Mouse (Mus musculus) urinary bladder, postnatal 4 days (tissue): Measurements from ENCODE around the gene Tsc22d4.
A peak's percentile ranks its signal among the peaks of the same experiment; 100 is the strongest.
"Not testable (repeated sequence)": the region's sequence is repeated elsewhere in the genome, so short reads cannot be mapped to it uniquely, and the experiment has no call there.

Source experiments
- DNase-seq, 2 experiments: peaks; one replicate each; pipeline ENCODE4 v3.0.0; 2021 to 2022; ENCODE audit warnings: low spot score in 2 of 2

The Tsc22d4 gene

DNA sequence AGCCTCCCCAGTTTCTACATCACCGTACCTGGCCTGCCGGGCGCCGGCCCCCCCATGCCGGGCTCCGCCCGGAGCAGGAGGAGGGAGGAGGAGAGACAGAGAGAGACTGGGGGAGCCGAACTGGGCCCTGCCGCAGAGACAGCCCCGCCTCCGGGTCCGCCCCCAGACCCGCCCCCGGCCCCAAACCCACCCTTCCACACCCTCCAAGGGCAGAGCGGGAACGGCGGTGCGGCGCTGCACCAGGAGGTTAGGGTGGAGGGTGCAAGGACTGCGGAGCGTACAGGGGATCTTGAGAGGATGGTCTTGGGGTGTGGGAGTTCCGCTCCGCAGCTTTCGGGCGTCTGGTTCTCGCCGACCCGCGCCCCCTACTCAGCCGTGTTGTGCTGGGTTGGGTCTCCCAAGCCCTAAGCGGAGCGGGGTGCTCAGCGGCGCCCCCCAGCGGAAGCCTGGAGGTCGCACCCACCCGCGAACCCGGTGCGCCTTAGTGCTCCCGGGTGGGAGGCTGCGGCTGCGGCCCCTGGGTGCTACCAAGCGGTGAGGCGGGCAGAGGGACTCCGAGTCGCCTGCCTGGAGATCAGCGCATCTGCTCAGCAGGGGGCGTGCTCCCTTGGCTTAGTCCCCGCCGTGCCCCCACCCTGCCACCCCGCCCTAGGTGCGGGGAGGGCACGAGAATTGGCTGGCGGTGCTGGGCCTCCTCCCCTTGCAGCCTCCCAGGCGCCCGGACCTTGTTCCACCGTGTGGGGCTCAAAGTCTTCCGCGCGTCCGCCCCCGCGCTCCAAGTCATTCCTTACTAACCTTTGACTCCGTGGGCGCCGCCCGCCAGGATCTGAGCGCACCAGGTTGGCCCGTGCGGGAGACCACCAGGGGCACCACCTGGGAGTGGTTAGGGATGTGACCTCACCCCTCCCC is 4.3 kb upstream of the Tsc22d4 start, which contains the start of gene Nyap1:
Nyap1 (minus strand) TSS at position 585 of the 909 bp plus-strand sequence.
- DNase-seq = peak; percentile 74 to 76

DNA sequence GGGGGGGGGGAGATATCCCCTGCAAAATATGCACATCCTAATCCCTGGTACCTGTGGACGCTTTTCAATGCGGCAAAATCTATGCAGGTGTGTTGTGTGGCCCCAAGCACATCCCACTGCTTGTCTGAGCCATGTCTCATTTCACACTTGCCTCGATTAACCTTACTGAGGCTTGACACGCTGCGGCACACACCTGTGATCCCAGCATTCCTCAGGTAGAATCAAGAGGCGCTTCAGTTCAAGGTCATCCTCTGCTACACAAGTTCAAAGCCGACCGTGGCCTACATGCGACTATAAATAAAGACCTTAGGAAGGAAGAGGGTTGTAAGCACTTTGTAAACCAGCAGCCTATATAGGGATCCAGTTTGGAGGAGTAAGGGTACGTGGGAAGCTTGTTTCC is 3.5 kb upstream of the Tsc22d4 start:
- DNase-seq = no peak

DNA sequence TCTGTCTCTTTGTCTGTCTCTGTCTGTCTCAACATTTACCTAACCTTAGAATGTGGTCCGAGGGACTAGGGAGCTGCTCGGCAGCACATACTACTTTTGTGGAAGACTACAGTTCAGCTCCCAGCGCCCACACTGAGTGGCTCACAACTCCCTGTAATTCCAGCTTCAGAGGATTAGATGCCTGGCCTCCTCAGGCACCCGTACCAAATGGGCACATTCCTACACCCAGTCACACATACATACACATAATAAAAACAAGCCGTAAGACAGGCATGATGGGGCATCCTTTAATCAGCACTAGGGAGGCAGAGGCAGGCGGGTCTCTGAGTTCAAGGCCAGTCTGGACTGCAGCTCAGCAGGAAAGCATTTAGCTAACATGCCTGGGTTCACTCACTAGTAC is 2.7 kb upstream of the Tsc22d4 start:
- DNase-seq = no peak

DNA sequence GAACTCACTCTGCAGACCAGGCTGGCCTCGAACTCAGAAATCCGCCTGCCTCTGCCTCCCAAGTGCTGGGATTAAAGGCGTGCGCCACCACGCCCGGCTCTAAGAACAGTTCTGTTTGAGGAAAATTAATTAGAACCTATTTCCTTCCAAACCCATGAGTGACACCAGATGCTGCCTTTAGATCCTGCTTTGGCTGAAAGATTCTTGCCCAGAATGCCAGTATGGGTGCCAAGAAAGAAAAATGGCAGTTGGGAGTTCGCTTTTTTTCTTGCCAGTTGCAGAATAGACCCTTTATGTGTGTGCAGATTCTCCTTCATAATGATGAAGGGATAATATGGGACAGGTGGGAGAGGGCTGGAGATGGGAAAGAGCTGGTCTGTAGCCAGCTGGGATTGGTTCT is 1.3 kb upstream of the Tsc22d4 start:
- no peak for DNase-seq

DNA sequence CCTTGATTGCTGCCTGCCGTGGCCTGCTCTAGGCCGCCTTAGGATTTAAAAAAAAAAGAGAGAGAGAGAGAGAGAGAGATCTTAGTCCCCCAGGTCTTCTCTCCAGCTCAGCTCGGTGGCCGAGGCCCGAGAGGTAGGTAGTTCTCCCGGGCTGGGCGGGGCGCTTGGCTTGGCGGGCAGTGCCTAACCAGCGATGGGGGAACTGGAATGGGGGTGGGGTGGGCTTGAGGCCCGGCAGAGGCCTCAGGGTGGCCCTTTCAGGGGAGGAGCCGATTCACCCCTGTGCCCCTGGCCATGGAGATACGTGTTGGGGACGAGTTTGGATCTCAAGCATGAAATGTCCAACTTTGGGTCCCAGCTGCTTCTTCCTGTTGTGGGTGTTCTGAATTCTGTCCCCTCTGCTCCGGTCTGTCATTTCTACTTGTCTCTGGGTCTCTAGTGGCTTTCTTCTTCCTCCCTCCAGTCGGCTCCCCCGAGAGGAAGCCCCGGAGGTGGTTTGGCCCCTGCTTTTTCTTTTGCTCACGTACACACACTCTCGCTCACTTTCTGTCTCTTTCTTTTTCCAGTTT is 836 bp downstream of the Tsc22d4 start:
- DNase-seq = peak; percentile 70 to 79

DNA sequence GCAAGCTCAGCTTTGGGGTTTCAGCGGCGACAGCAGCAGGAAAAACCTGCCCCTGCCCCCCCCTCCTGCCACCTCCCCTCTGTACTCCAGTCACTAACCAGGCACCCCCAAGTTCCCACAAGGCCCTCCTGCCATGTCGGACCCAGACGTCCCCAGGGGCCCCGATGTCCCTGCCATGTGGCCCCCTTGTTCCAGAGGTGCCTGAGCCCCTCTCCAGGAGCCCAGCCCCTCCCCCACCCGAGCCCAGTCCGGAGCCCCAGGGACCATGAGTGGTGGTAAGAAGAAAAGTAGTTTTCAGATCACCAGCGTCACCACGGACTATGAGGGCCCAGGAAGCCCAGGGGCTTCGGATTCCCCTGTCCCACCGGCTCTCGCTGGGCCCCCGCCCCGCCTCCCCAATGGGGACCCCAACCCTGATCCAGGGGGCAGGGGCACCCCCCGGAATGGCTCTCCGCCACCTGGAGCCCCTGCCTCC is 1.4 kb downstream of the Tsc22d4 start:
- peak in 1 of 2 experiments; percentile 30 for DNase-seq

DNA sequence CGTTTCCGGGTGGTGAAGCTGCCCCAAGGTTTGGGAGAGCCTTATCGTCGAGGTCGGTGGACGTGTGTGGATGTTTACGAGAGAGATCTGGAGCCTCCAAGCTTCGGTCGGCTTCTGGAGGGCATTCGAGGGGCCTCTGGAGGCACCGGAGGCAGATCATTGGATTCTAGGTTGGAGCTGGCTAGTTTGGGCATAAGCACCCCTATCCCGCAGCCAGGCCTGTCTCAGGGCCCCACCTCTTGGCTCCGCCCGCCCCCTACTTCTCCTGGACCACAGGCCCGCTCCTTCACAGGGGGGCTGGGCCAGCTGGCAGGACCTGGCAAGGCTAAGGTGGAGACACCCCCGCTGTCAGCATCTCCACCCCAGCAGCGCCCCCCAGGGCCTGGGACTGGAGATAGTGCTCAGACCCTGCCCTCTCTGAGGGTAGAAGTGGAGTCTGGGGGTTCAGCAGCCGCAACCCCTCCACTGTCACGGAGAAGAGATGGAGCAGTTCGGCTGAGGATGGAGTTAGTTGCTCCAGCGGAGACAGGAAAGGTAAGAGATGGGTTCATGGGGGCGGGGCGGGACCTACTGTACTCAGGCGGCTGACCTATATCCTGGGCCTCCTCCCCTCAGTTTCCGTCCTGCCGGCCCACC is 1.9 kb downstream of the Tsc22d4 start:
- DNase-seq = peak in 1 of 2 experiments; percentile 51

DNA sequence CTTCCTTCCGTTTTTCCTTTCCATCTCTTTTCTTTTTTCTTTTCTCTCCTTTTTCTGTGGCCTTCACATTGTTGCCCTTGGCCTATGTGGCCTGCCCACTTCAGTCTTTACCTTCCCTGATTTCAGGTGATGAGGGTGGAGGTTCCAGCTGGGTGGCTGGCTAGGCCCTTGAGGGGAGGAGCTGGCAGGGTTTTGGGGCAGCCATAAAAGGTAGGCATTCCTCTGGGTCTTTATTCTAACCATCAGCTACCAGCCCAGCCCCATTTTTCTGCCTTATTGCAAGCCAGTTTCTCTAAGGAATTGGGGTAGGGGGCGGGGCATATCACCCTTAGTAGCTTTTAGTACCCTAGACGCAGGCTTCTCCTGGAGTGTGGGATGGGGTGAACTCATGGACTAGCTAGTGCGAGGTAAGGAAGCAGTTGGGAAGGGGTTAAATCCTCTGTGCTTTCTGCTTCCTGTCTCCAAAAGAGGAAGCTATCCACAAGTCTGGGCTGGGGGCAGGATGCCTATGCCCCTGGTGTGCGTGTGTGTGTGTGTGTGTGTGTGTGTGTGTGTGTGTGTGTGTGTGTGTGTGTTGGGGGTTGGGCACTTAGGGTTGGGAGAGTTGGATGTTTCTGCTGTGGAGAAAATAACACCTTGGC is 2.7 kb downstream of the Tsc22d4 start:
- DNase-seq = no peak

DNA sequence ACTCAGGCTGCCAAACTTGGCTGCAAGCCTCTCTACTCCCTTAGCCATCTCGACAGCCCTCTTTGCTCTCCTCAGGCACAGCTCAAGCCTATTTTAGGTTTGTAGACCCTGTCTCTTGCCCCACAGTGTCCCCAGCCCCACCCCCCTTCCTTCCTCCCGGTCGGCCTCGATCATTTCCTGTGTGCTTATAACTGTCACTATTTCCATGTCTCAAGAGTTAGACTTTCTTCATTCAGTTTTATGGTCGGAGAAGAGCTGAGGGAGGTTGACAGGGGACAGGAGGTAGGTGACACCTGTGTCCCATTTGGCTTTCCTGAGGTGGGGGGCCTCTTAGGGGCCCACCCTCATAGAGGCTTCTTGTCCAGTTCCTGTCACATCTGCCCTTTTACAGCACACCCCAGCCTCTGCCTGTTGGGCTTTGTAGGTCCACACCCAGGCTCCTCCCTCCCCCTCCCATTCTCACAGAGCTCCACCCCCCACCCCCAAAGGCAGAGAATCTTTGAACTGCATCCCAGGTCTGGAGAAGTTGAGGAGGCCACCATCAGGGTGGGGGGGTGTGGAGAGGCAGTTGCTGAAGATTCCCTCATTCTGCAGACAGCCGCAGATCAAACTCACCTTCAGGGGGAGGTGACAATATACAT is 3.8 kb downstream of the Tsc22d4 start:
- no peak for DNase-seq

DNA sequence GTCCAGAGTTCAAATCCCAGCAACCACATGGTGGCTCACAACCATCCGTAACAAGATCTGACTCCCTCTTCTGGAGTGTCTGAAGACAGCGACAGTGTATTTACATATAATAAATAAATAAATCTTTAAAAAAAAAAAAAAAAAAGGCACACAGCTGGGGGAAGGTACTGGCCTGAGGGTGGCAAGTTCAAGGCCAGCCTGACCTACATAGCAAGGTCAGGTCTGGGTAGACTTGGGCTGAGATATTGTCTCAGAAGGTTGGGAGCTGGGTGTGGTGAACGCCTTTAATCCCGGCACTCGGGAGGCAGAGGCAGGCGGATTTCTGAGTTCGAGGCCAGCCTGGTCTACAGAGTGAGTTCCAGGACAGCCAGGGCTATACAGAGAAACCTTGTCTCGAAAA is 4.7 kb downstream of the Tsc22d4 start:
- DNase-seq = not testable (repeated sequence)

DNA sequence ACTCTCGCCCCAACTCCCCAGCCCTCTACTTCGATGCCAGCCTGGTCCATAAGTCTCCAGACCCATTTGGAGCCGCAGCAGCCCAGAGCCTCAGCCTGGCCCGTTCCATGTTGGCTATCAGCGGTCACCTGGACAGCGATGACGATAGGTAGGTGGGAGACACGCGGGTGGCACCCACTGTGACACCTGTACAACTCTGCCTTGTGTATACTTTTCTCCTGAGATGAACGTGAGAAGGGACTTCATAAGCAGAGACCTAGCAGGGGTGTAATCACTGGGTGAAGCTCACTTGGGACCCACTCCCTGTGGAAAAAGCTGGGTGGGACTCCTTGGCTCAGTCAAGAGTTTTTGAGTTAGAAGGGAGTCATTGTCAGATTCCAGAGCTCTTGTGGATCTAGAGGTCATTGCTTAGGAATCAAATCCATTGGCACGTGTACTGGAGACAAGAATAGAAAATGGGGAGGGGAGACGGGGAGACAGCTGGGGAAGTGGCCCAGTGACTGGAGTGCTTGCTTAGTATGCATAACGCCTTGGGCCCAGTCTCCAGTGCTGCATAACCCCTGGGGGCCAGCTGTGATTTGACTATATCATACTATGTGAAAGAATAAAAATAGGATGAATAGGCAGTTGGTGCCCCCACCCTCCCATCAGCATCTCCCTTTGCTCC is 5.8 kb downstream of the Tsc22d4 start:
- DNase-seq = no peak

DNA sequence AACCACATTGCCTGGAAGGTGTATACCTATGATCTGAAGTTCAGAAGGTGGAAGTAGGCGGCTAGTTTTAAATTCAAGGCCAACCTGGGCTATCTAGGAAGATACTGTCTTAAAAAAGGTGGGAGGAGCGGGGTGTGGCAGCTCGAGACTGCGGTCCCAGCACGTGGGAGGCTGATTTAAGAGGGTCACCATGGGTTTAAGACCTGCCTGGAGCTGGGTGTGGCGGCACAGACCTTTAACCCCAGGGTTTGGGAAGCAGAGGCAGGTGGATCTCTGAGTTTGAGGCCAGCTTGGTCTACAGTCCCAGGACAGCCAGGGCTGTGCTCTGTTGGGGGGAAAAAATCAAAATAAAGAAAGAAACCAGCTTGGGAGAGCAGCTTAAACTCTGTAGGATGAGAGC is 6.5 kb downstream of the Tsc22d4 start:
- DNase-seq = no peak

DNA sequence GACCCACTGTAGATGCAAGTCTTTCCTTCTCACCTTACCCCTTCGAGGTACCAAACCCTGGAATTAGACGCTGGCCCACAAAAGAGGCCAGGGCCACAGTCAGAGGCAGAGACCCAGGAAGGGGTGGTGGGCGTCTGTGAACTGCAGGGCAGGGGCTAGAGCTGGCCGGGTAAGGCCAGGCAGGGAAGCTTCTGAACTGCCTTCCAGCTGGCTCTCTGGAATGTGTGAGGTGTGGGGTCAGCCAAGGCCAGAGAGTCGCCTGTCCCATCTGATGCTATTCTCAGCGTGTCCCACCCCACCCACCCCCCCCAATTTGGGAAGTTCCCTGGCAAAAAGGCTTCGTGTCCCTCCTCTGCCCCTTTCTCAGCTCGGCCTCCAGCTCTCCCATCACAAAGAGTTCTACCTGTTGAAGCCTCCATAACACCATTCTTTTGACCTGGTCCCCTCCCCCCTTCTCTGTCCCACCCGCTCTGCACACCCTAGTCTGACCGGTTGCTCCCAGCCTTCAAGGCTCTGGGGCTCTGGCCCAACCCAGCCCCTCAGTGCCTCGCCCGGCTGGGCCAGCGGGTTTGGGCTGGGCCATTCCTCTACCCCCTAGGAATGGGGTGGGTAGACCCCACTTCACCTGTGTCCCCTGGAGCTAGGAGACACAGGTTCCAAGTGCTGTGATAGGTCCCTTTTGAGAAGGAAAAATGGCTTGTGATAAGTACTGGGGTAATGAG is 7.7 kb downstream of the Tsc22d4 start:
- no peak for DNase-seq

DNA sequence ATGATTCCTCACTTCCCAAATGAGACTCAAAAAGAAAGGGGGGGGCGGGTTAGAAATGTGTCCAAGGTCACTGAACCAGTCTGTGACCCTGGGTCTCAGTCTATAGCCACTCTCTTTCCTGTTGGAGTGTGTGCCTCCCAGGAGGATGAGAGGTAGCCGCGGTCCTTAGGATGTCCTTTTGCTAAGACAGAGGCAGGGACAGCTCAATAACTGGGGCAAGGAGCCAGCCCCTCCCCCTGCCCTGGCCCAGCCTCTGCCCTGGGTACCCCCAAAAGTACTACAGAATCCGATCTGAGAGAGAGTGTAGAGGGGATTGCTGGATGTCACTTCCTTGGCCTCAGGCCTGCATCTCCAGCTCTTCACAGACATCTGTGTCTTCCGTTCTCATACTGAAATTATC is 9.9 kb downstream of the Tsc22d4 start:
- DNase-seq = no peak

DNA sequence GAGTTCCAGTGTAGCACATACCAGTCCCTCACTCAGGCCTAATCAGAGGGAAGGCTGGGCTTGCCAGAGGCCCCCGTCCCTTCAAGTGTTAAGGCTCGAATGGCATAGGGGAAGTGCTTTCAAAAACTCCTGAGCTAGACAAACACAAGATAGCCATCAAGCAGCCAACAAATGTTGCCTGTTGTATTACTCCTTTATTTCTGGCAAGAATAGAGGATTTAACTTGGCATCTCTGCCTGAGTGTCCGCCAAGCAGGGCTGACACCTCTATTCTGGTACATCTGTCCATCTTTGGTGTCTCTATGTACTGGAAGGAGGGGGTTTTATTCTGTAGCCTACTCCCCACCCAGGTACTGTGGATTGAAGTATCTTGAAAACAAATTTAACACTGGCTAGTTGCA is 10.6 kb downstream of the Tsc22d4 start:
- DNase-seq = no peak

DNA sequence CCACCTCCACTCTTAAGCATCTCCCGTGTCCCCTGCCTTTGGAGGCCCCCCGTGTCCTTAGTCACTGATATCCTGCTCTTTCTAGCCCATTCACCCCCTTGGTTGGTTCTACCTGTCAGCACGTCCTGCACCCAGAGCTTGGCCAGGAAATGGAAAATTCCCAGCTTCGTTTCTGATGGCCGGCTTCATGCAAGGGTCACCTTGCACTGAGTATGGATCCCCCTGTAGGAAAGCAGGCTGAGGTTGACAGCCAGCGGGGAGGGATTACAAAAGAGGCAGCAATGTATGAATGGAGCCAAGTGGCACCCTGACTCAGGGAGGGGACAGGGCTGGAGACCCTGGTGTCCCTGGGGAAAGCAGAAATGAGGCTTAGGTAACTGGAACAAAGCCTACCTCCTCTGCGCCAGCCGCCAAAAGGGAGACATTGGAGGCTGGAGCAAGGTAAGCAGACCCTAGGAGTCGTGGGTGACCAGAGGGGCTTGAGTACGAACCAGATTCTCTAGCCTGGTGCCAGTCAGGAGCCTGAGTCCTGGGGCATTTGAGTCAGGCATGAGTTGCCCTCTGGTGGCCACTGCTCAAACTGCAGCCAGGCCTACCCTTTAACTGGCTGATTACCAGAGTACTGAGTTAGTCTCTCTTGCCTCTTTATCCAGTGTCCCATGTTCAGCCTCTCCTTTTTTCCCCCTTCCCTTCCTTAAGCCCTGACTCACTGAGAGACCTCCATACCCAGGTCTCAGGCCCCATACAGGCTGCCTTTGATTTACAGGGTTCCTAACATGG is 11.5 kb downstream of the Tsc22d4 start:
- peak; percentile 72 to 85 for DNase-seq

DNA sequence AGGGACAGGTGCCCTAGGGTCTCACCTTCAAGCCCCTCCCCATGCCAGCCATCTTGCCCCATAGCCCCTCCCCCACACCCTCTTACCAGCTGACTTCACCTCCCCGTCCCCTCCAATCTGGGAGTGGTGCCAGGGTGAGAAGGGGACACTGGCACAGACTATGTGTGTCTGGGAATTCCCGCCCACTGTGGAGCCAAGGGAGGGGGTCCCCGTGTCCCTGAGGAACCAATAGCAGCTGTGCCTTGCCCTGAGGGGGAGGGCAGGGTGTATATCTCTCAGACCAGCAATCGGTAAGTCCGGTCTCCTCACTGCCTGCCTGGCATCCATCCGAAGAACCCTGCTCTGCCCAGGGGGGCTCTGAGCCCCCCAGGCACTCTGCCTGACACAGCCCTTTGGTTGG is 12.4 kb downstream of the Tsc22d4 start:
- peak in 1 of 2 experiments; percentile 60 for DNase-seq

DNA sequence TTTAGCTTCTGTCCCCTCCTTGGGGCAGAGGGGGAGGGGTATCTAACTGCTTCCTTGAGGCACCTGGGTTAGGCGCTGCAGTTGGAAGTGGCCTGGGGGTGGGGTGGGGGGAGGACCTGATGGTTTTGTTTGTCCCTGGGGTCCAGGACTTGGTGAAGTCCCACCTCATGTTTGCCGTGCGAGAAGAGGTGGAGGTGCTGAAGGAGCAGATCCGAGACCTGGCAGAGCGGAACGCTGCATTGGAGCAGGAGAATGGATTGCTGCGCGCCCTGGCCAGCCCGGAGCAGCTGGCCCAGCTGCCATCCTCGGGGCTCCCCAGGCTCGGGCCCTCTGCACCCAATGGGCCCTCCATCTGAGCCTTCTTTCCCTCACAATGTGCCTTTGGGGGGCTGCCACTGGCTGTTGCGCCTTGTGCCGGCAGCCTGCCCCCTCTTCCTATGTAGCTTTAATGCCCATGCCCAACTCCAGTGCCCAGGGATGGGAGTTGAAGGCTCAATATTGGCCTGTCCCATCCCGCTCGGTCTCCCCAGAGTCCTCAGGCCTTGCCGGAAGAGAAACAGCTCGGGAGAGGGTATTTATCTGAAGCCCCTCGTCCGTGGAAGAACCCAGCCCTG is 13.5 kb downstream of the Tsc22d4 start:
- DNase-seq = no peak

DNA sequence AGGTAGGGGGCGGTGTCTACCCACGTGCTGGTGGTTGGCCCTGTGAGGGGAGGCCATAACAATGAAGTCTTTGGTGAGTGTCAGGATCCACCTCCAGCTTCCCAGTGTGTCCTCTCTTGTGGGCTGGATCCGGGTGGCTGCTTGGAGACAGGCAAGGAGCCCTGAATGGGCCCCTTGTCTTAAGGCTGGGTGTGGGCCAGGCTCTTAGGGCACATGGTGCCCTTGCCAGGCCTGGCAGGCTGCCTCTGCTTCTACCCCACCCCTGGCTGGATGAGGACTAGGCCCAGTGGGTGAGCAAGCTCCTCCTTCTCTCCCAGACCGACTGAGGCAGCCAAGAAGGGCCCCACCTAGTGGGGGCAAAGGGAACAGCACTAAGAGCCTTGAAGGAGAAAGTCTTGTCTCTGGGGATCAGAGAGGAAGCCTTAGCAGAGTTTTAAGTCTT is 14.5 kb downstream of the Tsc22d4 start:
- DNase-seq = peak; percentile 83 to 86
